Mouse (Mus musculus) heart, embryonic 11.5 days (tissue): Measurements from ENCODE around the gene Gm48551. TPM values are rescaled to one million over a fixed set of nuclear protein-coding genes. Genes with fewer than 3 reads are reported as not detected.

ENCODE experiments used
- ATAC-seq: fragments of 200-750 bp; cut with Nextera tagmentation; replicated peaks from 2 replicates; pipeline ENCODE4 v1.8.0; 2017; ENCODE audit warnings: moderate library complexity; ENCODE audit not compliant: insufficient number of reproducible peaks, low FRiP score, low TSS enrichment
- H3K27ac ChIP-seq: fragments of 300-500 bp; sonication (generic); 2 replicates; pipeline ENCODE4 v1.5.1; 2014; ENCODE audit warnings: mild to moderate bottlenecking, low read depth, low read length
- H3K27me3 ChIP-seq: fragments of 300-500 bp; sonication (generic); 2 replicates; pipeline ENCODE4 v1.6.1; 2014; ENCODE audit warnings: mild to moderate bottlenecking, low read length, mixed read lengths; ENCODE audit not compliant: control insufficient read depth, insufficient read depth
- H3K36me3 ChIP-seq: fragments of 300-500 bp; sonication (generic); 2 replicates; pipeline ENCODE4 v1.6.1; 2014; ENCODE audit warnings: mild to moderate bottlenecking, low read length, moderate library complexity, mixed read lengths; ENCODE audit not compliant: control insufficient read depth, insufficient read depth
- H3K4me1 ChIP-seq: fragments of 300-500 bp; sonication (generic); 2 replicates; pipeline ENCODE4 v1.6.1; 2014; ENCODE audit warnings: low read length; ENCODE audit not compliant: control insufficient read depth, insufficient read depth
- H3K4me2 ChIP-seq: fragments of 300-500 bp; sonication (generic); 2 replicates; pipeline ENCODE4 v1.6.1; 2014; ENCODE audit warnings: mild to moderate bottlenecking, moderate library complexity
- H3K4me3 ChIP-seq: fragments of 300-500 bp; sonication (generic); 2 replicates; pipeline ENCODE4 v1.5.1; 2014; ENCODE audit warnings: low read depth, low read length
- H3K9ac ChIP-seq: fragments of 300-500 bp; sonication (generic); 2 replicates; pipeline ENCODE4 v1.6.1; 2014; ENCODE audit warnings: mild to moderate bottlenecking, low read depth, low read length, moderate library complexity
- H3K9me3 ChIP-seq: fragments of 300-500 bp; sonication (generic); replicated peaks from 2 replicates; pipeline ENCODE4 v1.6.1; 2016; ENCODE audit warnings: low read length; ENCODE audit not compliant: control insufficient read depth
- WGBS: fragments of 180-500 bp; shearing (Covaris S2); extraction: QIAGEN DNeasy Blood & Tissue Kit; methylation state at CpG from one replicate; pipeline ENCODE4 v1.1.7; 2014; ENCODE audit not compliant: insufficient replicate concordance; 5-methylcytosine and 5-hydroxymethylcytosine counted together
- polyA plus RNA-seq: library from polyadenylated mRNA; unstranded; fragments of >200 nt; fragmentation: Nextera tagmentation; extraction: Ambion mirVana; gene quantifications from 2 replicates; pipeline ENCODE4 v1.2.1, GENCODE M21; 2014

The Gm48551 gene
- polyA plus RNA-seq, 1 experiment from 2014 or later: 1.4 TPM

DNA sequence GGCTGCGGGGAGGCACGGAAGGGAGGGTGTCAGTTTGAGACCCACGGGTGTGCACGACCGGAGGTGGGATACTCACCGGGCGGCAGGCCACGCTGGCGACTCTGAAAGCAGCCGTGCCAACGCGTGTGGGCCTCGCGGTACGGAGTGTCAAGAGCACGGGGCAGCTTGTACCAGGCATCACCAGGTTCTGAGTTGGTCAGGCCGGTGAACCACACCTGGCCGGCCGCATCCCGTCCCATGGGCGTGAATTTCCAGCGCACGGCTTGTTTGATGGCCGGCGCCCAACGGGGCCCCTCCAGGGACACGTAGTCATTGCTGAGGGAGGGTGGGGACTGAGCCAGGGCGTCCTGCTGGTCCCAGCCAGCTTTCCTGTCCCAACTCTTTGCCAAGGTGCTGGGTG lies 19.6 kb upstream of the Gm48551 start:
- H3K36me3 ChIP-seq: peaks cover 28% of the 10 kb centered on the region
- H3K9me3 ChIP-seq: no peaks in the 10 kb centered on the region
- 0 out of 2 replicates have a peak, but pooled peaks have one; percentile 2 for ATAC-seq
- H3K4me1 ChIP-seq: peaks cover 57% of the 10 kb centered on the region
- peak overlapping the region; percentile 69 for H3K4me2 ChIP-seq
- peak overlapping the region; percentile 33 for H3K4me3 ChIP-seq
- no peaks in the 10 kb centered on the region for H3K27me3 ChIP-seq
- 10% methylated on average over 28 of the region's 28 CpGs for WGBS
- H3K9ac ChIP-seq: peak overlapping the region; percentile 56
- no peak overlapping the region for H3K27ac ChIP-seq

DNA sequence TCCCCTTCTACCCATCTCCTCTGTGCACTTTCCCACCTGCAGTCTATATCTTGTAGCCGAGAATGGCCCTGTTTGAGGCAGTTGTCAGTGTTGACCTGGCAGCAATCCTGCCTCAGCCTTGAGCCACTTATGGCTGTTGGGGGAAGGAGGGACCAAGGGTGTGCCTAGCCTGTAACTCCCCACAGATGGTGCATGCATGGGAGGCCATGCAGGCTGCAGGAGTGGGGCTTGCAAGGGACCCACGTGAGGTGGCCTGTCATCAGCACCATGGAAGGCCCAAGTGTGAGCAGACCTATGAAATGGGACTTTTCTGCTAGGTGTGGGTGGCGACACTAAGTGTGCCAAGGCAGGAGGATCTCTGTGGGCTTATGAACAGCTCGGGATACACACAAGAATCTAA lies 19.2 kb upstream of the Gm48551 start:
- ATAC-seq: no peak
- 40% methylated on average over 4 of the region's 4 CpGs for WGBS
- 0 out of 2 replicates have a peak overlapping the region, but pooled peaks have one; percentile 28 for H3K9ac ChIP-seq
- H3K4me2 ChIP-seq: peak overlapping the region; percentile 69
- peaks cover 57% of the 10 kb centered on the region for H3K4me1 ChIP-seq
- peaks cover 32% of the 10 kb centered on the region for H3K36me3 ChIP-seq
- no peaks in the 10 kb centered on the region for H3K27me3 ChIP-seq
- no peak overlapping the region for H3K27ac ChIP-seq
- no peak overlapping the region for H3K4me3 ChIP-seq
- no peaks in the 10 kb centered on the region for H3K9me3 ChIP-seq

DNA sequence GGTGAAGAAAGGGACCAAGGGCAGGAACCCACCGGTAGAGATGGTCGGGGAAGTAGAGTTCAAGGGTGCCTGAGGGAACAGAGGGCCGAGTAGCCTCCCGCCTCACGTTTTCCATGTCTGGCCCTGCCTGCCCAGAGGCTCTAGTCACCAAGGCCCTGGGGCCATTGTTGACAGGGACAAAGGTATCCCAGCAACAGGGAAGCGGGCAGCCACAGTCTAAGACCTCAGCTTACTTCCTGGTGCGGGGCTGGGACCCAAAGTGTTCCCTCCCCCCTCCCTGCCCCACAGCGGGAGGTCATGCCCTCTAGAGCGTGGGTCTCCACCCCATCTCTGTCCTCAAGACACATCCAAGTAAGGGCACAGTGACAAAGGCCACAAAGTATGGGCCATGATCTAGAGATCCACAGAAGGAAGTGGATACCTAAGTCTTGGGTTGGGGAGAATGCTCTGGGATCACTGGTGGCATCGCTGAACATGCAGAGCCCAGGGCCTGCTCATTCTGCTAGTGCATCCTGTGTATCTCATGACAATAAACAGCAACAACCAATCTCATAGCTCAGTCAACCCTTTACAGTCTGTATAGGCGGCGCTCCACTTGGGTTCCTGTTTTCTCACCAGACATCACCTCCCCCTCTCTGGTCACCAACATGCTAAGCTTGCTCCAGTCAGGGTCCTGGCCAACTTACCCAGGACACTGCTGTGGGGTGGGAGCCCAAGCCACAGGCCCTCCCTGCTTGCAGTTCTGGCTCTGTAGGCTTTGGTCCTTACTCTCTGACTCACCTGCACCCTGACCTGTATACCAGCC lies 18.4 kb upstream of the Gm48551 start, which contains the start of gene 4930404N11Rik:
Gene 4930404N11Rik, minus strand, starts transcription at position 145 of the 805 bp plus-strand sequence.
- Histone ChIP-seq H3K4me3 (peak within 1 kb of the TSS; percentile 33), H3K9ac (peak within 1 kb of the TSS; percentile 56), H3K36me3 (peaks cover 40% of the 10 kb centered on the region), H3K4me1 (peaks cover 52% of the 10 kb centered on the region), H3K4me2 (peak within 1 kb of the TSS; percentile 69), H3K9me3 (no peaks in the 10 kb centered on the region), H3K27me3 (no peaks in the 10 kb centered on the region), H3K27ac (peak within 1 kb of the TSS; percentile 25)
- 29% methylated on average over 12 of the region's 12 CpGs for WGBS
- ATAC-seq: no peak

DNA sequence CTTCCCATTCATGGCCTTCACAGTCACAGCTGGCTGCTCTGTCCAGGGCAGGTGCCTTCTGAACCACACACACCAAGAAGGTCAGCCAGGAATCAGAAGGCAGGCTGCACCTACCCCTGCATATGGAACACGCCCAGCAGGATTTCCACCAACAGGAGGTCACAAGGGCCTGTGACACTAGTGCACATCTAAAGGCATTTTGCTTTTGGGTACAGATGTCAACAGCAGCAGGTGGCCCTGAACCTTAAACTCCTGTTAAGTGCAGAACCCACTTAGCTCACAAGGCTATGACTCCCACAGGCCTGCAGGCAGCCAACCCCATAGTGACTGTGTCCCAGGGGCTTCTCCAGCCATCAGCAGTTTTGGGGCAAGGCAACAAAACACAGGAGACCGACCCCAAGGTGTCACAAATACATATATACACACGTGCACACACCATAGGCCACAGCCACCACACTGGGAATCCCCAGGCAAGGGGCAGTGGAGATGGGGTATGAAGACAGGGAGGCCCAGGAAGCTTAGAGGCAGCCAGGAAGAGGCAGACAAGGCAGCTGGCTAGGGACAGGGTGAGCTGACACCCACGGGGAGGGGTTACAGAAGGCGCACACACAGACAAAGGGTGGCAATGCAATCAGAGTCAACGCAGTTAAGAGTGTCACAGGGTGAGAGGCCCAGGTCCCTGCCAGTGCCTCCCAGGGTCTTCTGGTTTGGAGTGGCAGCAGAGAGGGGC lies 17.6 kb upstream of the Gm48551 start:
- no peaks in the 10 kb centered on the region for H3K9me3 ChIP-seq
- no peaks in the 10 kb centered on the region for H3K27me3 ChIP-seq
- ATAC-seq: no peak
- 74% methylated on average over 6 of the region's 6 CpGs for WGBS
- H3K9ac ChIP-seq: no peak overlapping the region
- H3K4me2 ChIP-seq: no peak overlapping the region
- H3K4me1 ChIP-seq: peaks cover 46% of the 10 kb centered on the region
- H3K27ac ChIP-seq: peak overlapping the region; percentile 25; the same call in 1 of the 2 replicates
- H3K4me3 ChIP-seq: no peak overlapping the region
- H3K36me3 ChIP-seq: peaks cover 45% of the 10 kb centered on the region

DNA sequence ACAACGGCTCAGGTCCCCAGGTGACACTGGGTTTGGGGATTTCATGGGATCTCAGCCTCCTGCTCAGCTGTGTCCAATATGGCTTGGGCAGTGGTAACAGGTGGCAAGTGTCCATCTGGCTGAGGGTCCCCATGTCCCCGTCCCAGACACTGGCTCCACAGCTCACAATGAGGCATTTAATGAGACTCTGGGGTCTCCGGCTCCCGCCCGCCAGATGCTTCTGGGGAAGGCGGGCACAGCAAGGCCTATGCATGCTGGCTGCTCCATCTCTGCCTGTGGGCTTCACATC lies 17.1 kb upstream of the Gm48551 start:
- Histone ChIP-seq H3K36me3 (peaks cover 45% of the 10 kb centered on the region), H3K27ac (no peak overlapping the region), H3K9me3 (no peaks in the 10 kb centered on the region), H3K9ac (no peak overlapping the region), H3K27me3 (no peaks in the 10 kb centered on the region), H3K4me1 (peaks cover 41% of the 10 kb centered on the region), H3K4me3 (no peak overlapping the region), H3K4me2 (no peak overlapping the region)
- 93% methylated on average over 6 of the region's 6 CpGs for WGBS
- no peak for ATAC-seq

DNA sequence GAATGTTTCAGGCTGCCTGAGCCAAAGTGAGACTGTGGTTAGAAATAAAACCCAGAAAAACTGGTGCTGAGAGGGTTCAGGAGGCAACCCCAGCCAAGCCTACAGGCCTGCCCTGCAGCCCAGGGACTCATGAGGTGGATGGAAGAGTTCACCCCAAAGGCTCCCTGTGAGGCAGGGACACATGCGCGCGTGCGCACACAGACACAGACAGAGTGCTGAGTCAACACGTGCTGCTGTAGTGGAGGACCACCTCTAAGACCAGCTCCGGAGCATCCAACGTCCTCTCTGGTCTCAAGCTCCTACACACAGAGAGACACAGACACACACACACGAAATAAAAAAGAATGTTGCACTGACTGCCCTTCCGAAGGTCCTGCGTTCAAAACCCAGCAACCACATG lies 8.9 kb upstream of the Gm48551 start:
- no peak overlapping the region for H3K4me2 ChIP-seq
- H3K4me3 ChIP-seq: no peak overlapping the region
- H3K27ac ChIP-seq: no peak overlapping the region
- no peaks in the 10 kb centered on the region for H3K27me3 ChIP-seq
- WGBS: 92% methylated on average over 10 of the region's 10 CpGs
- H3K36me3 ChIP-seq: peaks cover 13% of the 10 kb centered on the region
- H3K4me1 ChIP-seq: peaks cover 18% of the 10 kb centered on the region
- no peaks in the 10 kb centered on the region for H3K9me3 ChIP-seq
- no peak for ATAC-seq
- no peak overlapping the region for H3K9ac ChIP-seq

DNA sequence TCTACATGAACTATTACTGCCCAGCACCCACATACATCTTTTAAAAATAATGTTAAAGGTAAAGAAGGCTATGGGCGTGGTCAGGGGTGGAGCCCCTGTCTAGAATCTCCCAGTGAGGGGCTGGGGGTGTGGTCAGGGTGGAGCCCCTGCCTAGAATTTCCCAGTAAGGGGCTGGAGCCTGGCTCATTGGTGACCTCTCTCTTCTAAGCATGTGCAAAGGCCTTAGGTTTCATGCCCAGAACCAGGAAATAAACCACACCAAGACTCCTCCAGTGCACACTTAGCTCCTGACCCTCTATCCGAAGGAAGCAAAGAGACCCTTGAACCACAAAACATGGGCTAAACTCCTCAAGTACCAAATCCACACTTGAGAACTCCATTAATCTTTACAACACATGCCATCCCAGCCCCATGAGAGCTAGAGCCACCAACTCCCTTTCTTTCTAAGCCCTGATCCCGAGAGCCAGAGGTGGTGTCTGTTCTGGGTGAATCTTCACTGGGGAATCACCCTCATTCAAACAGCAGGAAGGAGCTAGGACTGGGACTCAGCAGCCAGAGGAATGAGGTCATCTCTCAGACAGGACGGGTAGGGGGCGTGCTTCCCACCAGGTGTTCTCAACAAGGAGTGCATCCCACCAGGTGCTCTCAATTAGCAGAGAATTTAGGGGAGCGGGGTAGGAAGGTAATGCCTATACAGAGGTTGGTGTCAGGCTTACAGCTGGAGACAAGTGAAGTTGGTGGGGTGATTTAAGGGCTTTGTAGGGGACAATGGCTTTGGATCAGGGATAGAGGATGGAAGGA lies 7.5 kb upstream of the Gm48551 start:
- peaks cover 4% of the 10 kb centered on the region for H3K36me3 ChIP-seq
- 0 out of 2 replicates have a peak overlapping the region, but pooled peaks have one; percentile 18 for H3K27ac ChIP-seq
- peak overlapping the region; percentile 97 for H3K9ac ChIP-seq
- peaks cover 21% of the 10 kb centered on the region for H3K4me1 ChIP-seq
- H3K9me3 ChIP-seq: no peaks in the 10 kb centered on the region
- 32% methylated on average over 6 of the region's 6 CpGs for WGBS
- peak overlapping the region; percentile 83 for H3K4me2 ChIP-seq
- no peaks in the 10 kb centered on the region for H3K27me3 ChIP-seq
- H3K4me3 ChIP-seq: peak overlapping the region; percentile 93
- no peak for ATAC-seq

DNA sequence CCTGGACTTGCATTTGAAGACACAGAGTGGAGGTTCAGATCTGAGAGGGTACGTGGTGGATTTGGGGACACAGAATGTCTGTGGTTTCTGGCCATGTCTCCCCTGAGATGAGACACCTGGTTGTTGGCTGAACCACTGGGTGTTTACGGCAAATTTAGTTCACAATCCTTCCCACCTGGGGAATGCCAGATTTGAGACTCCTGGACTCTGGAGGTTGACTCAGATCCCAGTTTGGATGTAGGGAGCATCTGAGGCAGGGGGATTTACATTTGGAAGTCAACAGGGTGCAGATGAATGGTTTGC lies 7.0 kb upstream of the Gm48551 start:
- Histone ChIP-seq H3K9ac (peak overlapping the region; percentile 97), H3K9me3 (no peaks in the 10 kb centered on the region), H3K4me1 (peaks cover 26% of the 10 kb centered on the region), H3K27ac (no peak overlapping the region), H3K4me2 (peak overlapping the region; percentile 83), H3K36me3 (peaks cover 4% of the 10 kb centered on the region; the same call in 1 of the 2 replicates), H3K4me3 (peak overlapping the region; percentile 93), H3K27me3 (no peaks in the 10 kb centered on the region)
- no peak for ATAC-seq
- WGBS: 43% methylated on average over 2 of the region's 2 CpGs
